ENCODE assay signal across 9 mouse cellular contexts in genomic region chr10:70485287-70485612, GRCm38 (mm10). TPM values are rescaled to one million over a fixed set of nuclear protein-coding genes. Genes with fewer than 3 reads are reported as not detected.
DNase-seq lines count a peak whose midpoint lies in the region; ATAC-seq and TF ChIP-seq lines count a peak whose summit lies in the region.
"Had no signal": no experiment of that assay in that cellular context is flagged by ENCODE, and none has a peak within 500 bp of the region (broad histone marks: within the 10 kb centered on the region; RNA-seq: fewer than 3 reads in every experiment).

No protein-coding gene starts in this region.

- peak overlapping the region; percentile 86 for H3K27ac ChIP-seq in left cerebral cortex, adult 2 months
- H3K27ac ChIP-seq in embryonic facial prominence, embryonic 10.5 days (replicated peaks), result no peak overlapping the region
- peak overlapping the region; percentile 83 for H3K27ac ChIP-seq in hindbrain, embryonic 13.5 days
- 0 out of 2 replicates have a peak overlapping the region, but pooled peaks have one; percentile 14 for H3K27ac ChIP-seq in neural tube, embryonic 11.5 days (ENCODE audit: low read depth, low read length)
- H3K27ac ChIP-seq: heart, embryonic 13.5 days; macrophage had no signal

- intact Hi-C loops in left cerebral cortex, adult 2 months (cut with DNase I), result no loop called here

- no peaks in the 10 kb centered on the region for H3K36me3 ChIP-seq in embryonic facial prominence, embryonic 10.5 days (replicated peaks)
- H3K36me3 ChIP-seq in hindbrain, embryonic 13.5 days, result peaks cover 13% of the 10 kb centered on the region
- H3K36me3 ChIP-seq in neural tube, embryonic 11.5 days (ENCODE audit: control insufficient read depth, insufficient read depth, low read length), result no peaks in the 10 kb centered on the region

- H3K4me2 ChIP-seq in hindbrain, embryonic 13.5 days, result peak overlapping the region; percentile 44
- H3K4me2 ChIP-seq in neural tube, embryonic 11.5 days (ENCODE audit: low read depth), result peak overlapping the region; percentile 12; the same call in 1 of the 2 replicates
- H3K4me2 ChIP-seq: heart, embryonic 13.5 days had no signal

- TF ChIP-seq CTCF in left cerebral cortex, adult 2 months (IDR thresholded peaks at IDR 0.05), result no peak

- 23% methylated on average over 7 of the region's 7 CpGs for WGBS in embryonic facial prominence, embryonic 10.5 days
- 7% methylated on average over 7 of the region's 7 CpGs for whole genome bisulfite sequencing in hindbrain, embryonic 13.5 days
- WGBS in neural tube, embryonic 11.5 days, result 19% methylated on average over 7 of the region's 7 CpGs

- no peaks in the 10 kb centered on the region for H3K27me3 ChIP-seq in embryonic facial prominence, embryonic 10.5 days (replicated peaks; ENCODE audit: low read depth, poor library complexity, severe bottlenecking)
- no peaks in the 10 kb centered on the region for H3K27me3 ChIP-seq in hindbrain, embryonic 13.5 days
- H3K27me3 ChIP-seq in neural tube, embryonic 11.5 days (ENCODE audit: control insufficient read depth, insufficient read depth, low read length), result no peaks in the 10 kb centered on the region
- H3K27me3 ChIP-seq: heart, embryonic 13.5 days had no signal

- DNase-seq in left cerebral cortex, adult 2 months (ENCODE audit: extremely low spot score in 1 of 2, low spot score in 2 of 2), result no peak
- no peak for DNase-seq in left cerebral cortex, adult 11 months (ENCODE audit: low spot score)
- peak; percentile 62 for DNase-seq in embryonic facial prominence, embryonic 10.5 days (ENCODE audit: low spot score)
- DNase-seq in neural tube, embryonic 11.5 days (ENCODE audit: low spot score), result peak; percentile 65
- DNase-seq in spleen, adult 12 weeks (ENCODE audit: low spot score), result no peak
- DNase-seq in thymus, postnatal 25 days, result no peak

- no peak overlapping the region for H3K4me3 ChIP-seq in left cerebral cortex, adult 2 months
- 0 out of 2 replicates have a peak overlapping the region, but pooled peaks have one; percentile 11 for H3K4me3 ChIP-seq in embryonic facial prominence, embryonic 10.5 days
- 0 out of 2 replicates have a peak overlapping the region, but pooled peaks have one; percentile 14 for H3K4me3 ChIP-seq in hindbrain, embryonic 13.5 days
- no peak overlapping the region for H3K4me3 ChIP-seq in neural tube, embryonic 11.5 days (ENCODE audit: low read depth, low read length)
- H3K4me3 ChIP-seq: heart, embryonic 13.5 days had no signal

- H3K4me1 ChIP-seq in embryonic facial prominence, embryonic 10.5 days, result peaks cover 10% of the 10 kb centered on the region; the same call in 1 of the 2 replicates
- H3K4me1 ChIP-seq in hindbrain, embryonic 13.5 days (replicated peaks), result peaks cover 16% of the 10 kb centered on the region
- peaks cover 7% of the 10 kb centered on the region; the same call in 1 of the 2 replicates for H3K4me1 ChIP-seq in neural tube, embryonic 11.5 days (ENCODE audit: control insufficient read depth, insufficient read depth, low read length)

- ATAC-seq in hindbrain, embryonic 13.5 days (ENCODE audit: low FRiP score), result peak; percentile 49
- ATAC-seq in neural tube, embryonic 11.5 days (ENCODE audit: insufficient read depth, low FRiP score, low TSS enrichment), result peak; percentile 60; the same call in 1 of the 2 replicates

- no peaks in the 10 kb centered on the region for H3K9me3 ChIP-seq in embryonic facial prominence, embryonic 10.5 days
- no peaks in the 10 kb centered on the region for H3K9me3 ChIP-seq in hindbrain, embryonic 13.5 days
- no peaks in the 10 kb centered on the region for H3K9me3 ChIP-seq in neural tube, embryonic 11.5 days (ENCODE audit: control insufficient read depth, low read length)
- H3K9me3 ChIP-seq: heart, embryonic 13.5 days had no signal

- H3K9ac ChIP-seq in hindbrain, embryonic 13.5 days, result no peak overlapping the region
- no peak overlapping the region for H3K9ac ChIP-seq in neural tube, embryonic 11.5 days (ENCODE audit: low read length)
- H3K9ac ChIP-seq: heart, embryonic 13.5 days had no signal

RNA-seq across cellular contexts. Expression of gene Fam13c, which starts 45.0 kb away (rescaled TPM):
- 10 to 100 TPM; 56.5 to 69.2 TPM for total RNA-seq in left cerebral cortex, adult 2 months (2021)
- polyA plus RNA-seq in embryonic facial prominence, embryonic 10.5 days (2016; fragmentation: Nextera tagmentation; extraction: Ambion mirVana), result 5.4 and 8.5 TPM in 2 replicates
- 25.5 and 26.3 TPM in 2 replicates for polyA plus RNA-seq in hindbrain, embryonic 13.5 days (2015; fragmentation: Nextera tagmentation; extraction: Ambion mirVana)
- 11.4 and 11.9 TPM in 2 replicates for polyA plus RNA-seq in neural tube, embryonic 11.5 days (2014; fragmentation: Nextera tagmentation; extraction: Ambion mirVana)
- polyA plus RNA-seq: macrophage had no signal

Comparison
In these comparisons a context has a peak if more than half of its experiments do, and no peak if none do; other contexts are left out.
1. DNase-seq: peak in embryonic facial prominence, embryonic 10.5 days (single experiment) and neural tube, embryonic 11.5 days (single experiment); none in left cerebral cortex, adult 2 months (0 of 2), left cerebral cortex, adult 11 months (single experiment), spleen, adult 12 weeks (single experiment) and thymus, postnatal 25 days (single experiment).
2. H3K4me3 ChIP-seq: peak in embryonic facial prominence, embryonic 10.5 days (single experiment) and hindbrain, embryonic 13.5 days (single experiment); none in left cerebral cortex, adult 2 months (single experiment) and neural tube, embryonic 11.5 days (single experiment).